Mouse (Mus musculus) thymus, adult 2 months (tissue): ENCODE measurements around the gene Zscan5b.

Experiments
- CTCF ChIP-seq: fragments of 200-500 bp; IDR thresholded peaks from 2 replicates; pipeline ENCODE4 v1.5.1; 2012; ENCODE audit warnings: mild to moderate bottlenecking, control low read depth, low read length, moderate library complexity, borderline replicate concordance; ENCODE audit not compliant: control insufficient read depth, poor library complexity, insufficient read depth; ENCODE audit errors: extremely low read depth
- POLR2A ChIP-seq: fragments of 200-500 bp; IDR thresholded peaks from 2 replicates; pipeline ENCODE4 v1.6.1; 2012; ENCODE audit warnings: mild to moderate bottlenecking, low read length, control low read depth, moderate library complexity; ENCODE audit not compliant: control insufficient read depth, poor library complexity, insufficient read depth; ENCODE audit errors: extremely low read depth

DNA sequence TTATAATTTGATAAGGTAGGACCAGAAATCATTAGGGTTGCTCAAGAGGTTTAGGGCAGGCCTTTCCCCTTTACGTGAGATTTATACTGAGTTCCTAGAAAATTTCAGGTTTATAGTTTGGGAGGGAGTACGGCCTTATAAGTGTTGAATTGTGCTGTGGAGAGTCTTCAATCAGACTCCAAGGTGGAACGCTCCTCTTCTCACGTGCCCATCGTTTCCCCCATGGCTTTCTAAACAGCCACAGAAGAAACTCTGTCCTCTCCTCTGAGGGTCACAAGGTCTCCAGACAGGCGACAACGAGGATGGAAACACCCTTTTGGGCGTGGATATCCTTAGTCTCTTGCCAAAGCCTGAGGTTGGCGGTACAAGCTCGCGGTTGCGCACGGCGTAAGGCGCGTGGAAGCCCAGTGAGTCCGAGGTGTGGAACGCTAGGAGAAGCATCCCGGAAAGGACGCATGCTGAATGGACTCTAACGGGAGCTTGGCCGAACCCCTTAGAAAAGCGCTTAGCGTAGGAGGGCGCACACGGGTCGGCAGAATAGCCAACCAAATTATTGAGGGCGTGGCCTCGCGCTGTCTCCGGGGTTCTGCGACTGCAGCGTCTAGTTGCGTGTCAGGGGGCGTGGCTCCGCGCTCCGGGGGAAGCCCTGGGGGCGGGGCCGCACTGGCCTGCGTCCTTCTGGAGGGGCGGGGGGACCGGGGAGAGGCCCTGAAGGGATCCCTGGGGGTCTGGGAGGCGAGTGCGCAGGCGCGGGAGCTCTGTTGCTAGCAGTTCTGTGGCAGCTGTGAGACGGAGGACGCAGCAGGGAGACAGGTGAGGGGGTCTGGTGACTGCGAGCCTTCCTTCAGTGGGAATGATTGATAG, 64.0 kb downstream of the Zscan5b start, which contains the start of gene Zfp667:
- TF ChIP-seq CTCF (0 out of 2 replicates have a peak, but pooled peaks have one; percentile 11), POLR2A (0 out of 2 replicates have a peak, but pooled peaks have one; percentile 13)
